Mouse (Mus musculus) MN1 (cell line): ENCODE measurements around the gene Jmjd6.

Source experiments
- DNase-seq: peaks from one replicate; pipeline ENCODE4 v3.0.0-alpha.2; 2016; ENCODE audit warnings: low spot score

Jmjd6 gene

DNA sequence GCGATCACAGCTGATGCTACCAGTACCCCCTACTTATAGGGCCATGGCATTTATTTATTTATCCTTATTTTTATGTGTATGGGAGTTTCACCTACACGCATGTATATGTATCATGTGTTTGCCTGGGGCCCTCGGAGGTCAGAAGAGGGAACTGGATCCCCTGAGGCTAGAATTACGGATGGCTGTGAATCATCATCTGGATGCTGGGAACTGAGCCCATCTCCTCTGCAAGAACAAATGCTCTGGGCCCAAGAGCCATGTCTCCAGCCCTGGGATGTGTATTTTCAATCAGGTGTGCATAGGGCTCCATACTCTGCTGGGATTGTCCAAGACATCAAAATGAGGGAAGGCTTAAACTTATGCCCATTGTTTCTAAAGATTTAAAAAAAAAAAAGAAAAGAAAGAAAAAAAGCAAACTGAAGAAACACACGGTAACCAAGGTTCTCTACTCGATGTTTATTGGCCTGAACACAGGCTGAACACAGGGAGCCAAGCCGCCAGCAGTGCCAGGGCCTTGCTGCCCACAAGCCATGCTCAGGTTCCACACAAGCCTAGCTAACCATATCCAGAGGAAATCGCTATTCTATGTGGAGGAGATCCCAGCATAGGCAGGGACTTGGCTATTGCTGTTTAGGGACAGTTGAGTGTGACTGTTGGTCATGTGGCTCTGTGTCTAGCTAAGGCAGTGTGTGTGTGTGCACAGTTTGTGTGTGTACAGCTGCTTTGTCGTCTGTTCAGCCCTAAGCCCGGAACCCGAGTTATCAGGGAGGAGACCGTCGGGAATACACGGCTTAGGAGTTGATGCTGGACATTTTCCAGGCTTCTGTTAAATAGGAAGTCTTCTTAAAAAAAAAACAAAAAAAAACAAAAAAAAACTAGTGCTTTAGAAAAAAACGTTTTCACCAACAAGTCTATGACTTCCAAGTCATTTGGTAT, 36.8 kb downstream of the Jmjd6 start:
- peak; percentile 47 for DNase-seq

DNA sequence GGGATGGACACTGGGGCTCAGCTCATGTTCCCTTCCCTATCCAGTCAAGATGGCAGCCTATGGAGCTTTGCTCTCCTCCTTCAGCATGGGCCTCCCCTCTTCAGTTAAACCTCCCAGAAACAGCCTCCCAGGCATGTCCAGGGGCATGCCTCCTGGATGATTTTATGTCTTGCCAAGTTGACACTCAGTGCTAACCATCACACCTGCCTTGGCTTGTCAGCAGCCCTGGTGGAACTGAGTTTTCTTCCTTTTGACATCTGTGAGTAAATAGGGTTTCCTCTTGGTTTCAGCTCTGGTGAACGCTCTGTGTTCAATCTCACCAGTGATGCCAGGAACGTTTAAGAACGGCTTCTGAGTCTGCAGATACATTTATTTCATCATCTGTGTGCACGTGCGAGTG, 40.5 kb downstream of the Jmjd6 start:
- DNase-seq, result no peak

DNA sequence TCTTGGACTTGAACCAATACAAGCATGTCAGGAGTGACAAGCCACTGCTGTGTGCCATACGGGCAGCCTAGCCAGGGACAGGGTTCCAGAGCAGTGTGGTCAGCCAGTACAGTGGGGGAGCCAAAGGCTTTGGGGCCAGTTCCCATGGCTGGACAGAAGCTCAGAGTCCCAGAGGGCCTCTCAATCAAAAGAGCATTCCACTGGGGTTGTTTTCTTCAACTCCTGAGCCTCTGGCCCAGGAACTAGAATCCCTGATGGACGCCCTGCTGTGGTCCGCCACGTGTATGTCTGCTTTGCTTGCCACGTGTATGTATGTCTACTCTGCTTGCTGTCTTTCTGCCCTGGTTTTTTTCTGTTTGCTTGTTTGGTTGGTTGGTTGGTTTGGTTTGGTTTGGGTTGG, 42.1 kb downstream of the Jmjd6 start:
- no peak for DNase-seq

DNA sequence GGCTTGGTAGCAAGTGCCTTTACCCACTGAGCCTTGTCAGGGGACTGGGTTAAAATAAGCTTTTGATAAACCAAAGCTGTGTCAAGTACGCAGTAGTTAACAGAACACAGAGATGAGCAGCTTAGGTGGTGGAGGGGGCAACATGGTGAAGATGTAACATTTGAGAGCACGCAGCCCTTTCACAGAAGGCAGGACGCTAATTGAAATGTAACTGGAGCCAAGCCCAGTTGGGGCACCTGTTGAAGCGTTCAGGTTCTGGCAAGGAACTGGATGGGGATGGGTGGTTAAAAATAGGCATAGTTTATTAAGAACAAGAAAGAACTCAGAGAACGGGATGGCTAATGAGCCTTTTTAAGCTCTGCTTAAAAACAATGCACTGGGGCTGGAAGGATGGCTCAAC, 43.9 kb downstream of the Jmjd6 start:
- DNase-seq, result no peak
